Mouse (Mus musculus) embryonic facial prominence, embryonic 10.5 days (tissue): ENCODE measurements around the gene Fundc1. TPM values are rescaled to one million over a fixed set of nuclear protein-coding genes. Genes with fewer than 3 reads are reported as not detected.
"Not testable (repeated sequence)": the region's sequence is repeated elsewhere in the genome, so short reads cannot be mapped to it uniquely, and the experiment has no call there.

ENCODE experiments used
- DNase-seq: peaks from one replicate; pipeline ENCODE4 v3.0.0-alpha.2; 2017; ENCODE audit warnings: low spot score
- H3K27ac ChIP-seq: fragments of 300-500 bp; sonication (generic); replicated peaks from 2 replicates; pipeline ENCODE4 v1.5.1; 2016; ENCODE audit warnings: mild to moderate bottlenecking
- H3K27me3 ChIP-seq: fragments of 300-500 bp; sonication (generic); replicated peaks from 2 replicates; pipeline ENCODE4 v1.6.1; 2016; ENCODE audit warnings: low read depth, mild to moderate bottlenecking; ENCODE audit not compliant: poor library complexity, severe bottlenecking
- H3K36me3 ChIP-seq: fragments of 300-500 bp; sonication (generic); replicated peaks from 2 replicates; pipeline ENCODE4 v1.6.1; 2016; ENCODE audit warnings: mild to moderate bottlenecking, moderate library complexity
- H3K4me1 ChIP-seq: fragments of 300-500 bp; sonication (generic); 2 replicates; pipeline ENCODE4 v1.6.1; 2016
- H3K4me3 ChIP-seq: fragments of 300-500 bp; sonication (generic); 2 replicates; pipeline ENCODE4 v1.5.1; 2016; ENCODE audit warnings: mild to moderate bottlenecking, moderate library complexity
- H3K9me3 ChIP-seq: fragments of 300-500 bp; sonication (generic); 2 replicates; pipeline ENCODE4 v1.6.1; 2016; ENCODE audit warnings: mild to moderate bottlenecking
- WGBS: fragments of 180-500 bp; shearing (Covaris S2); methylation state at CpG from one replicate; pipeline ENCODE4 v1.1.7; 2016; 5-methylcytosine and 5-hydroxymethylcytosine counted together
- polyA plus RNA-seq: library from polyadenylated mRNA; unstranded; fragments of >200 nt; fragmentation: Nextera tagmentation; extraction: Ambion mirVana; gene quantifications from 2 replicates; pipeline ENCODE4 v1.2.1, GENCODE M21; 2016

Fundc1 gene
- polyA plus RNA-seq: 46.5 and 47.8 TPM in 2 replicates

GRCm38 (mm10) chrX:17571621-17572459 lies at the start of gene Fundc1:
TSS of gene Fundc1 (minus strand) at chrX:17572325.
- peak; percentile 93 for DNase-seq
- 11% methylated on average over 30 of the region's 30 CpGs for WGBS
- peak within 1 kb of the TSS; percentile 89 for H3K27ac ChIP-seq

GRCm38 (mm10) chrX:17611253-17611652 lies 39.1 kb upstream of the Fundc1 start:
- H3K27ac ChIP-seq: no peak overlapping the region
- DNase-seq: no peak
- no peaks in the 10 kb centered on the region for H3K27me3 ChIP-seq
- no peaks in the 10 kb centered on the region for H3K4me1 ChIP-seq
- H3K36me3 ChIP-seq: no peaks in the 10 kb centered on the region
- H3K4me3 ChIP-seq: no peak overlapping the region
- H3K9me3 ChIP-seq: peaks cover 2% of the 10 kb centered on the region; the same call in 1 of the 2 replicates
- WGBS: 76% methylated on average over 1 of the region's 1 CpGs

More at GRCm38 (mm10) chrX:17571621-17572459, at the start of gene Fundc1:
- no peaks in the 10 kb centered on the region for H3K36me3 ChIP-seq
- H3K9me3 ChIP-seq: no peaks in the 10 kb centered on the region
- peak within 1 kb of the TSS; percentile 60 for H3K4me3 ChIP-seq
- H3K4me1 ChIP-seq: no peaks in the 10 kb centered on the region
- H3K27me3 ChIP-seq: no peaks in the 10 kb centered on the region

- H3K4me3 ChIP-seq: no peak overlapping the region
- no peak for DNase-seq
- H3K27ac ChIP-seq: no peak overlapping the region
- 70% methylated on average over 1 of the region's 1 CpGs for WGBS
- H3K36me3 ChIP-seq: no peaks in the 10 kb centered on the region
- no peaks in the 10 kb centered on the region for H3K4me1 ChIP-seq
- peaks cover 2% of the 10 kb centered on the region; the same call in 1 of the 2 replicates for H3K9me3 ChIP-seq
- no peaks in the 10 kb centered on the region for H3K27me3 ChIP-seq
These were observed 36.6 kb upstream of the Fundc1 start for GRCm38 (mm10) chrX:17608763-17609162.

- no peak overlapping the region for H3K27ac ChIP-seq
- DNase-seq: no peak
- no peaks in the 10 kb centered on the region for H3K4me1 ChIP-seq
- no peaks in the 10 kb centered on the region for H3K27me3 ChIP-seq
- 81% methylated on average over 3 of the region's 3 CpGs for WGBS
- peaks cover 2% of the 10 kb centered on the region; the same call in 1 of the 2 replicates for H3K9me3 ChIP-seq
- H3K4me3 ChIP-seq: no peak overlapping the region
- no peaks in the 10 kb centered on the region for H3K36me3 ChIP-seq
These were observed 35.5 kb upstream of the Fundc1 start for GRCm38 (mm10) chrX:17607668-17608067.

GRCm38 (mm10) chrX:17593331-17593730 lies 21.2 kb upstream of the Fundc1 start:
- no peaks in the 10 kb centered on the region for H3K9me3 ChIP-seq
- H3K27me3 ChIP-seq: no peaks in the 10 kb centered on the region
- no peak overlapping the region for H3K27ac ChIP-seq
- H3K36me3 ChIP-seq: no peaks in the 10 kb centered on the region
- DNase-seq: no peak
- no peak overlapping the region for H3K4me3 ChIP-seq
- no peaks in the 10 kb centered on the region for H3K4me1 ChIP-seq

- H3K4me1 ChIP-seq: no peaks in the 10 kb centered on the region
- no peaks in the 10 kb centered on the region for H3K9me3 ChIP-seq
- no peak for DNase-seq
- H3K27me3 ChIP-seq: no peaks in the 10 kb centered on the region
- WGBS: 56% methylated on average over 1 of the region's 1 CpGs
- no peak overlapping the region for H3K4me3 ChIP-seq
- no peaks in the 10 kb centered on the region for H3K36me3 ChIP-seq
- H3K27ac ChIP-seq: no peak overlapping the region
These were observed 18.6 kb upstream of the Fundc1 start for GRCm38 (mm10) chrX:17590745-17591144.

- no peaks in the 10 kb centered on the region for H3K9me3 ChIP-seq
- DNase-seq: no peak
- H3K4me3 ChIP-seq: peak overlapping the region; percentile 60
- no peaks in the 10 kb centered on the region for H3K4me1 ChIP-seq
- H3K27ac ChIP-seq: peak overlapping the region; percentile 89
- whole genome bisulfite sequencing: 32% methylated on average over 10 of the region's 10 CpGs
- H3K27me3 ChIP-seq: no peaks in the 10 kb centered on the region
- no peaks in the 10 kb centered on the region for H3K36me3 ChIP-seq
These were observed 879 bp downstream of the Fundc1 start for GRCm38 (mm10) chrX:17571271-17571620.

GRCm38 (mm10) chrX:17568670-17569069 lies 3.5 kb downstream of the Fundc1 start:
- Histone ChIP-seq H3K4me3 (no peak overlapping the region), H3K4me1 (no peaks in the 10 kb centered on the region), H3K27ac (no peak overlapping the region), H3K9me3 (no peaks in the 10 kb centered on the region), H3K27me3 (no peaks in the 10 kb centered on the region), H3K36me3 (no peaks in the 10 kb centered on the region)
- no peak for DNase-seq
- 88% methylated on average over 2 of the region's 2 CpGs for WGBS

GRCm38 (mm10) chrX:17565743-17566142 lies 6.4 kb downstream of the Fundc1 start:
- H3K9me3 ChIP-seq: no peaks in the 10 kb centered on the region
- H3K27ac ChIP-seq: no peak overlapping the region
- H3K4me1 ChIP-seq: no peaks in the 10 kb centered on the region
- no peaks in the 10 kb centered on the region for H3K36me3 ChIP-seq
- H3K27me3 ChIP-seq: no peaks in the 10 kb centered on the region
- no peak overlapping the region for H3K4me3 ChIP-seq
- no peak for DNase-seq

GRCm38 (mm10) chrX:17564732-17565131 lies 7.4 kb downstream of the Fundc1 start:
- H3K27ac ChIP-seq: no peak overlapping the region

GRCm38 (mm10) chrX:17558746-17559145 lies 13.4 kb downstream of the Fundc1 start:
- H3K27ac ChIP-seq: no peak overlapping the region
- 34% methylated on average over 4 of the region's 4 CpGs for WGBS
- DNase-seq: no peak
- H3K9me3 ChIP-seq: no peaks in the 10 kb centered on the region
- H3K4me3 ChIP-seq: no peak overlapping the region
- no peaks in the 10 kb centered on the region for H3K27me3 ChIP-seq
- no peaks in the 10 kb centered on the region for H3K36me3 ChIP-seq
- no peaks in the 10 kb centered on the region for H3K4me1 ChIP-seq

More at GRCm38 (mm10) chrX:17564732-17565131, 7.4 kb downstream of the Fundc1 start:
- Histone ChIP-seq H3K4me3 (no peak overlapping the region), H3K4me1 (no peaks in the 10 kb centered on the region), H3K9me3 (no peaks in the 10 kb centered on the region), H3K27me3 (no peaks in the 10 kb centered on the region), H3K36me3 (no peaks in the 10 kb centered on the region)
- DNase-seq: no peak

- no peaks in the 10 kb centered on the region for H3K36me3 ChIP-seq
- H3K27ac ChIP-seq: no peak overlapping the region
- no peaks in the 10 kb centered on the region for H3K4me1 ChIP-seq
- WGBS: 69% methylated on average over 4 of the region's 4 CpGs
- H3K4me3 ChIP-seq: no peak overlapping the region
- H3K9me3 ChIP-seq: no peaks in the 10 kb centered on the region
- no peaks in the 10 kb centered on the region for H3K27me3 ChIP-seq
- DNase-seq: no peak
These were observed 17.6 kb downstream of the Fundc1 start for GRCm38 (mm10) chrX:17554488-17554887.

GRCm38 (mm10) chrX:17551586-17551985 lies 20.5 kb downstream of the Fundc1 start:
- DNase-seq, H3K4me1 ChIP-seq, H3K4me3 ChIP-seq, H3K27ac ChIP-seq, H3K27me3 ChIP-seq, H3K36me3 ChIP-seq, H3K9me3 ChIP-seq: not testable (repeated sequence)
